Comparison of ENCODE assay signal across 8 mouse cellular contexts in genomic region chr12:99096930-99097617, GRCm38 (mm10).
DNase-seq lines count a peak whose midpoint lies in the region; ATAC-seq lines count a peak whose summit lies in the region.

No protein-coding gene starts in this region.

- H3K4me2 ChIP-seq in hindbrain, embryonic 14.5 days (replicated peaks) = no peak overlapping the region

- H3K27ac ChIP-seq in hindbrain, embryonic 14.5 days = no peak overlapping the region

- ATAC-seq in hindbrain, embryonic 14.5 days (ENCODE audit: low FRiP score) = peak; percentile 79; the same call in 1 of the 2 replicates

- DNase-seq in NIH3T3 (ENCODE audit: low read depth) = peak; percentile 96
- DNase-seq in cerebellum, postnatal 10 days = peak; percentile 94 to 96
- DNase-seq in frontal cortex, postnatal 14 days (ENCODE audit: low spot score in 2 of 2) = peak; percentile 69 to 90
- peak; percentile 97 for DNase-seq in hindbrain, embryonic 14.5 days (ENCODE audit: low spot score)
- peak; percentile 73 to 93 for DNase-seq in layer of hippocampus, postnatal 25 days (ENCODE audit: extremely low spot score in 1 of 2, low spot score in 1 of 2)
- peak; percentile 91 for DNase-seq in lung, postnatal 14 days
- DNase-seq in retina, postnatal 7 days (ENCODE audit: low read depth, low spot score) = peak; percentile 78
- DNase-seq in urinary bladder, adult 18-20 months (ENCODE audit: low spot score in 2 of 2) = peak; percentile 60 to 64

- no peaks in the 10 kb centered on the region for H3K9me3 ChIP-seq in hindbrain, embryonic 14.5 days (ENCODE audit: control insufficient read depth, low read length)

- no peaks in the 10 kb centered on the region for H3K4me1 ChIP-seq in hindbrain, embryonic 14.5 days (replicated peaks; ENCODE audit: control insufficient read depth, insufficient read depth, low read length)

- no peak overlapping the region for H3K4me3 ChIP-seq in hindbrain, embryonic 14.5 days (replicated peaks; ENCODE audit: low read length)

- H3K27me3 ChIP-seq in hindbrain, embryonic 14.5 days (ENCODE audit: control insufficient read depth, insufficient read depth, low read length) = no peaks in the 10 kb centered on the region

- H3K36me3 ChIP-seq in hindbrain, embryonic 14.5 days (replicated peaks; ENCODE audit: control insufficient read depth, insufficient read depth) = no peaks in the 10 kb centered on the region

- WGBS in hindbrain, embryonic 14.5 days = 40% methylated on average over 14 of the region's 14 CpGs

- no peak overlapping the region for H3K9ac ChIP-seq in hindbrain, embryonic 14.5 days
